Mouse (Mus musculus) heart, postnatal 0 days (tissue): ENCODE measurements around the gene Kctd18. TPM values are rescaled to one million over a fixed set of nuclear protein-coding genes. Genes with fewer than 3 reads are reported as not detected.

ENCODE experiments used
- ATAC-seq: fragments of 200-750 bp; cut with Nextera tagmentation; 2 replicates; pipeline ENCODE4 v1.8.0; 2017; ENCODE audit warnings: low read depth, moderate number of reproducible peaks, moderate library complexity; ENCODE audit not compliant: insufficient read depth
- DNase-seq: peaks from one replicate; pipeline ENCODE4 v3.0.0-alpha.2; 2016; ENCODE audit warnings: low spot score
- H3K27ac ChIP-seq: fragments of 300-500 bp; sonication (generic); 2 replicates; pipeline ENCODE4 v1.5.1; 2014; ENCODE audit warnings: low read depth, mild to moderate bottlenecking
- H3K27me3 ChIP-seq: fragments of 300-500 bp; sonication (generic); 2 replicates; pipeline ENCODE4 v1.6.1; 2014; ENCODE audit warnings: low read length, mixed read lengths; ENCODE audit not compliant: control insufficient read depth, insufficient read depth
- H3K36me3 ChIP-seq: fragments of 300-500 bp; sonication (generic); replicated peaks from 2 replicates; pipeline ENCODE4 v1.6.1; 2014; ENCODE audit warnings: low read length, mixed read lengths; ENCODE audit not compliant: control insufficient read depth, insufficient read depth
- H3K4me1 ChIP-seq: fragments of 300-500 bp; sonication (generic); 2 replicates; pipeline ENCODE4 v1.6.1; 2014; ENCODE audit warnings: antibody characterized with exemption; ENCODE audit not compliant: control insufficient read depth, insufficient read depth
- H3K4me2 ChIP-seq: fragments of 300-500 bp; sonication (generic); 2 replicates; pipeline ENCODE4 v1.6.1; 2014; ENCODE audit warnings: low read depth, mild to moderate bottlenecking, low read length, moderate library complexity
- H3K4me3 ChIP-seq: fragments of 300-500 bp; sonication (generic); 2 replicates; pipeline ENCODE4 v1.5.1; 2014; ENCODE audit warnings: low read depth, low read length
- H3K9ac ChIP-seq: fragments of 300-500 bp; sonication (generic); replicated peaks from 2 replicates; pipeline ENCODE4 v1.6.1; 2014; ENCODE audit warnings: low read depth, low read length, mixed read lengths
- H3K9me3 ChIP-seq: fragments of 300-500 bp; sonication (generic); replicated peaks from 2 replicates; pipeline ENCODE4 v1.6.1; 2016; ENCODE audit warnings: low read length; ENCODE audit not compliant: control insufficient read depth
- CTCF ChIP-seq: IDR thresholded peaks from 2 replicates; pipeline ENCODE4 v1.5.1; 2016; ENCODE audit warnings: antibody characterized with exemption, control low read depth, low read depth
- EP300 ChIP-seq: IDR thresholded peaks from 2 replicates; pipeline ENCODE4 v1.6.1; 2016; ENCODE audit warnings: antibody characterized with exemption, low read depth
- WGBS: fragments of 180-500 bp; shearing (Covaris S2); extraction: QIAGEN DNeasy Blood & Tissue Kit; methylation state at CpG from one replicate; pipeline ENCODE4 v1.1.7; 2014; 5-methylcytosine and 5-hydroxymethylcytosine counted together
- polyA plus RNA-seq: library from polyadenylated mRNA; unstranded; fragments of >200 nt; fragmentation: Nextera tagmentation; extraction: Ambion mirVana; gene quantifications from 2 replicates; pipeline ENCODE4 v1.2.1, GENCODE M21; 2015
- total RNA-seq: library from RNA; depleted of rRNA; stranded (reverse); fragments of >200 nt; gene quantifications from 2 replicates; pipeline ENCODE4 v1.2.3, GENCODE M21; 2014; ENCODE audit warnings: low replicate concordance

The Kctd18 gene
- total and polyA plus RNA-seq, 2 experiments from 2014 or later = 7.8 to 13.6 TPM

DNA sequence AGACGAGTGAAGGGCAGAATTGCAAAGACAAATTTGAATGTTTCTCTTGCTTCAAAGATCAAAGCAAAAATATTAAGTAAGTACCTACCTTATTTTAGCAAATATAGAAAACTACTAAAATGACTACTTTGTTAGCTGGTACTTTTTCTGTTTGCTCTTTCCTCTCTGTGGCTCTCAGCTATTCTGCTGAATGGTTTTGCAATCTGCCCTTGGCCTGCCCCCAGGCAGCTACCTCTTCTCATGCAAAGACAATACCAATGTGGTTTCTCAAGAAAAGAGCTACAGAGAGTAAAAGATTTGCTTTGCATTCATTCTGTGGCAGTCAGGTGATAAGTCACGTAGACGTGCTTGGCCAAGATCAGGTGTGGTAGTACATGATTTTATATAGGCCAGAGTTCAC lies 20.6 kb downstream of the Kctd18 start:
- H3K4me3 ChIP-seq = no peak overlapping the region
- WGBS = 72% methylated on average over 3 of the region's 3 CpGs
- DNase-seq (no peak), ATAC-seq (no peak)
- H3K27ac ChIP-seq = peak overlapping the region; percentile 62
- TF ChIP-seq CTCF (no peak), EP300 (no peak)
- no peaks in the 10 kb centered on the region for H3K9me3 ChIP-seq
- H3K27me3 ChIP-seq = no peaks in the 10 kb centered on the region
- peaks cover 17% of the 10 kb centered on the region for H3K4me1 ChIP-seq
- peaks cover 16% of the 10 kb centered on the region; the same call in 1 of the 2 replicates for H3K36me3 ChIP-seq
- H3K9ac ChIP-seq = no peak overlapping the region
- peak overlapping the region; percentile 84; the same call in 1 of the 2 replicates for H3K4me2 ChIP-seq

DNA sequence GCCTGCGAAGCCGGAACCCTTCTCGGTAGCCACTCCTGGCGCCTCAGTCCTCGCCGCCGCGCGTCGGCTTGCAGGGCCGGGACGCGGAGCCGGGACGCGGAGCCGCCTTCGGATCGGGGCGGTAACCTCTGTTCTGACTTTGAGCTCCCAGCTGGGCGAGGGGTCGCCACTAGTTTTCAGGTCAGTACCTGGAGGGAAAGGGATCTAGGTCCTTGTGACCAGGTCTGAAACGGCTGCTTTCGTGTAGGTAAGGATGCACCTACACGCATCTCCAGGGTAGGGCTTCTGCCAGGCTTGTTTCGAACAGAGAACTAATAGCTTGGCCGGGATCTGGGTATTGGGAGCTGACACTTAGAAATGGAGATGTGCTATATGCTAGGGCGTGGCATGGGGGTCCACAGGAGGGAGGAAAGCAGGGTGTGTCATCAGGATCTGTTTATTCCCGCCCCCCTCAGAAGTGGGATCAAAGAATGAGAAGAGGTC lies 22.6 kb downstream of the Kctd18 start:
- Histone ChIP-seq H3K36me3 (0 out of 2 replicates have a peak, but pooled peaks cover 8% of the 10 kb centered on the region), H3K27ac (peak overlapping the region; percentile 51)

DNA sequence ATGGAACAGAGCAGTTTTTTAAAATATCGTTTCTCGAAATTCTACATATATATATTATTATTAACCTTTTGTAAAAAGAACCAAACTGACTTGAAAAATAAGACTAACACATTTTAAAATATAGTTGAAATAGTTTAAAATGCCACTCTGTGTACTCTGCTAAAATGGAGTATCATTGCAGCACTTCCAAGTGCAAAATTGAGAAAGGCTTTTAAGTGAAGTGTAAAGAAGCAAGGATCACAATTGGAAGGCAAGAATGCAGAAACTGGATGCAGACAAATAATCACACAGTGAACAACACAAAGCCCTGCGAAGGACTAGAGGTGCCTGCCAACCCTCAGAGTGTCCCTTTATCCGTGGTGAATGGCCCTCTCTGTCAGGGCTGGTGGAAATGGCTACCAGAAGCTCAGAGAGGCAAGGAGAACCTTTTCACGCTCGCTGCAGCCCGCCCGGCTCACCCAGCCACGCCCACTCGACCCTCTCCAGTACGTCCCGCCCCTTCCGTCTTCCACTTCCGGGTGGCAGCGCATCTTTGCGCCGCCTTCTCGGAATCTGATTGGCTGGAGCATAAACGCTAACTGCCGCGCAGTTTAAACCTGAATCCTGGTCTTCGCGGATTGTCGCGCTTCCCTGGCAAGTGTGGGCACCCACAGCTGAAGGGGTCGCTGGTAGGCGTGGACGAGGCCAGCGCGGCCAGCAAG lies 23.2 kb downstream of the Kctd18 start, which contains the start of gene Sgo2a:
Gene Sgo2a (plus strand): TSS at position 540 of the 701 bp plus-strand sequence.
- Histone ChIP-seq H3K4me3 (peak within 1 kb of the TSS; percentile 77), H3K27ac (peak within 1 kb of the TSS; percentile 70), H3K9ac (peak within 1 kb of the TSS; percentile 68), H3K4me1 (peaks cover 17% of the 10 kb centered on the region), H3K9me3 (no peaks in the 10 kb centered on the region), H3K27me3 (no peaks in the 10 kb centered on the region), H3K36me3 (0 out of 2 replicates have a peak, but pooled peaks cover 4% of the 10 kb centered on the region), H3K4me2 (peak within 1 kb of the TSS; percentile 84)
- DNase-seq (peak; percentile 97), ATAC-seq (peak; percentile 98)
- WGBS = 6% methylated on average over 30 of the region's 30 CpGs
- no peak for TF ChIP-seq EP300
- no peak for TF ChIP-seq CTCF

More for the DNA sequence above, 22.6 kb downstream of the Kctd18 start:
- H3K27me3 ChIP-seq = no peaks in the 10 kb centered on the region
- peak overlapping the region; percentile 77 for H3K4me3 ChIP-seq
- peak; percentile 10; the same call in 1 of the 2 replicates for ATAC-seq
- H3K9me3 ChIP-seq = no peaks in the 10 kb centered on the region
- TF ChIP-seq EP300 = no peak
- TF ChIP-seq CTCF = no peak
- H3K4me1 ChIP-seq = peaks cover 17% of the 10 kb centered on the region
- peak overlapping the region; percentile 84 for H3K4me2 ChIP-seq
- peak overlapping the region; percentile 68 for H3K9ac ChIP-seq
- DNase-seq = no peak
- under 1% methylated on average over 26 of the region's 29 CpGs for WGBS

DNA sequence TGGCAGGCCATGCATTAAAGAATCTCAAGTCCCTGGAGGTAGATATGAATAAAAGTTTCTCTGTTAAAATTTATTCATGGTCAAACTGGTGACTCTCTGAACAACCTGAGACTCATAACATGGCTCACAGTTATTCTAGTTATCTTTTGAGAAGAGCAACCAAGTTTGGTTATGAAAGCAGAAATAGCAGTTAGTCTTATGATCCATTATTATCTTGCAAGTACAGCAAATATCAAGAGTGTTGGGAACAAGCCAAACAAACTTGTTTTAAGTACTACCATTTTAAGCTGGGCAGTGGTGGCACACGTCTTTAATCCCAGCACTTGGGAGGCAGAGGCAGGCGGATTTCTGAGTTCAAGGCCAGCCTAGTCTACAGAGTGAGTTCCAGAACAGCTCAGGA lies 27.5 kb downstream of the Kctd18 start:
- no peaks in the 10 kb centered on the region for H3K36me3 ChIP-seq
- H3K27me3 ChIP-seq = no peaks in the 10 kb centered on the region
- no peaks in the 10 kb centered on the region for H3K9me3 ChIP-seq
- no peak overlapping the region for H3K9ac ChIP-seq
- ATAC-seq (no peak), DNase-seq (no peak)
- WGBS = 36% methylated on average over 2 of the region's 2 CpGs
- no peak overlapping the region for H3K4me3 ChIP-seq
- H3K4me1 ChIP-seq = 0 out of 2 replicates have a peak, but pooled peaks cover under 1% of the 10 kb centered on the region
- no peak overlapping the region for H3K4me2 ChIP-seq
- no peak overlapping the region for H3K27ac ChIP-seq
- no peak for TF ChIP-seq CTCF
- no peak for TF ChIP-seq EP300

DNA sequence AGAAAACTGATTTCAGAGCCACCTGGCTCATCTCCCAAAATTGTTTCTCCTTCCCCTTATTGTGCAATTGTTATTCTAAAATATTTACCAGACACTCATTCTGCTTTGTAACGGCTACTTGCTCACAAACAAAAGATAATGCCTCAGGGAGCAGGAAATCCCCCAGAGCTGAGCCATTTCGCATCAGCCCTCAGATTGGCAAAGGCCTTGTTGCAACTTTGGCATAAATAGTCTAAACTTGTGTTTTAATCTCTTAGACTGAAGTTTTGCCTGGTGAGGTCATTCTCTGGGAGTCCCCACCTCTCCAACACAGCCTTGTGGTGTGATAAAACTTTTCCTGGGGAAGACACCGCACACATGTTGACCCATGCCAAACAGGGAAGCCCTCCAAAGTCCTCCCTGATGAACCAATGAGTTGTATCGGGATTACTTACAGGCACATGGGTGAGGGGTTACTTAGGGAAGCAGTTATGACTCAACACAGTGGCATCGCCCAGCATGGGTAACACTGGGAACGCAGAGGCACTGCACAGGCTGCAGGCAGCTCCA lies 29.6 kb downstream of the Kctd18 start:
- Histone ChIP-seq H3K4me2 (no peak overlapping the region), H3K27me3 (no peaks in the 10 kb centered on the region), H3K36me3 (no peaks in the 10 kb centered on the region), H3K9me3 (no peaks in the 10 kb centered on the region), H3K4me3 (no peak overlapping the region), H3K9ac (no peak overlapping the region), H3K4me1 (no peaks in the 10 kb centered on the region), H3K27ac (peak overlapping the region; percentile 31; the same call in 1 of the 2 replicates)
- WGBS = 40% methylated on average over 6 of the region's 6 CpGs
- ATAC-seq = peak; percentile 63
- TF ChIP-seq CTCF = no peak
- TF ChIP-seq EP300 = no peak
- no peak for DNase-seq
